Mouse (Mus musculus) cerebellum, postnatal 10 days (tissue): ENCODE data around the gene Eps8l1.
"Not testable (repeated sequence)": the region's sequence is repeated elsewhere in the genome, so short reads cannot be mapped to it uniquely, and the experiment has no call there.

Experiments
- DNase-seq, 2 experiments: peaks; one replicate each; pipeline ENCODE4 v3.0.0; 2021; ENCODE audit warnings: mixed read lengths in 2 of 2

The Eps8l1 gene

DNA sequence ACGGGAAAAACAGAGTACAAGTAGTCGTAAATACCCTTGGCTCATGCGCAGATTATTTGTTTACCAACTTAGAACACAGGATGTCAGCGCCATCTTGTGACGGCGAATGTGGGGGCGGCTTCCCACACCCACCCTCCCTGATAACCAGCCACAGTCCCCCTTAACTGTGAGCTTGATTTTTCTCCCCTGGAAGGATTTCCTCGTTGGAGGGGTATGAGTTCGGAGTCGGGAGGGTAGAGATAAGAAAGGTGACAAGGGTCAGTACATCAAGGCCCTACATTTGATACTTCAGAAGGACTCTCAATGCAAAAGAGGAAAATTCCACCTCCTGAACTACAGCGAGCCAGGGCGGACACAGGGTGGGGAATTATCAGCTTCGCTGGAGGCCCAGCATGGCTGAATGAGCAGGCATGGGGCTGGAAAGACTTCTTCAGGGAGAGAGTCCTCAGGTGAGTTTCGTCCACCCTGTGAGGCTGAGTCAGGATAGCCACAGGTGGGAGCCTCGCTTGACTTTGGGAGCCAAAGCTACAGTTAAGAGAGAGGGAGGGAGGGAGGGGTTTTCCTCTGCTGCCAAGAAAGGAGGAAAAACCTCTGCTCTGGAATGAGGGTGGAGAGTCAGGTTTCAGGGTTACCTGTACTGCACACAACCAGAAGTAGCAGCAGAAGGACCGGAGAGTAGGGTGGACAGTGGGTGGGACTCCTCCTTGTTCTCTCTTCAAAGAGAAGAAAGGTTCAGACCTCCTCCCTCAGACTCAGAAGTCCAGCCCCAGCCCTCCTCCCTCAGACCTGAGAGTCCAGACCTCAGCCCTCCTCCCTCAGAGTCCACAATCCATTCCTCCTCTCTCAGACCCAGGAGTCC is at the start of gene Eps8l1:
Gene Eps8l1, plus strand, starts transcription at position 99 of the 859 bp plus-strand sequence.
- no peak for DNase-seq

DNA sequence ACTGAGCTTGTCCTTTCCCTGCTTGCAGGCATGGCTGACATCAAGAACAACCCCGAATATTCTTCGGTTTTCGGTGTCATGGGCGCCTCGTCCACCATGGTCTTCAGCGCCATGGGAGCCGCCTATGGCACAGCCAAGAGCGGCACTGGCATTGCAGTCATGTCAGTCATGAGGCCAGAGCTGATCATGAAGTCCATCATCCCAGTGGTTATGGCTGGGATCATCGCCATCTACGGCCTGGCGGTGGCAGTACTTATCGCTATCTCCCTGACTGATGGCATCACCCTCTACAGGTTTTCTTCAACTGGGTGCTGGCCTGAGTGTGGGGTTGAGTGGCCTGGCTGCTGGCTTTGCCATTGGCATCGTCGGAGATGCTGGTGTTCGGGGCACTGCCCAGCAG is 48.1 kb upstream of the Eps8l1 start:
- not testable (repeated sequence) for DNase-seq

- DNase-seq: no peak
These were observed 40.8 kb upstream of the Eps8l1 start for GRCm38 (mm10) chr7:4419681-4420080.

DNA sequence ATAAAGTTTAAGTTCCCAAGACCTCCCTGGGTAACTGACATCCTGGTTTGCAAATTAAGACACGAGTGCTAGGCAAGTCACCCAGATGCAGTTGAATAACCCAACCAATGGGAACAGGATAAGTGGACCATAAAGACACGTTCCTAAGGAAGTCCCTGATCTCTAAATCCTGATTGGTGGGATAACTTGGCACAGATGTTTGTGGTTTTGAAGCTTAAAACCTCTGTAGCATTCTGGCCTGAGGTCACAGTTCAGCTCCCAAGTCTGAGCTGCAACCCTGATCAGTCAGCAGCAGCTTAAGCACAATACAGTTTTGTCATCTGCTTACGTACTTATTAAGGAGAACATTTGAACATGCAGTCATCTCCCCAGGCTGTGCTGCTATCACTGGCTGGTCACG is 40.2 kb upstream of the Eps8l1 start:
- DNase-seq: no peak

DNA sequence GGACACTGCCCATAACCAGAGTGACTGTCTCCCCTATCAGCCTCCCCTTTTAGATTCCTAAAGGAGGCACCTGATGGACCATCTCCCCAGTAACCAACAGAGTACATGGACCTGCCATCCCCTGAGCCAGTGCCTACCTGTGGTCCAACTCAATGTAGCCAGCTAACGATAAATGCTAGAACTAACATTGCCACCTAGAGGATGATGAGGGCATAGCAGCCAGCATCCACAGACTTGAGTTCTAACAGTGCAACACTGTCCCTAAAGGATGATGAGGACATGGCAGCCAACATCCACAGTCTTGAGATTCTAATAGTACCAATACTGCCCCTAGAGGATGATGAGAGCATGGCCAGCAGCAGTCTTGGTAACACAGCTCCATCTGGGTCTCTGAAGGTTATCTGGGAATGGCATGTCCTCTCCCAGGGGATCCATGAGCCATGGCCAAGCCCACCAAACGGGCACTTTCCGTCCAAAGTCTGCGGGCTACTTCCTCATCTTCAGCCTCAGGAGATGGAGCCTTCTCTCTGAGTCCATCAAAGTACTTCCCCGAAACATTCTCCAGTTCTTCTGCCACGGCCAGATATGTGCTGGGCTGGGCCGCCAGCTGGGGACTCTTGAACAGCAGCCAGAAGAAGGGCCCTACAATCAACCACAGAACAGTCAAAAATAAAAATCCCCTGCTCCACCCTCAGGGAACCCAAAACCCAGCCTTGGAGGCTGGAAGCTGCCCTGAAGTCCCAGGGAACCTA is 33.1 kb upstream of the Eps8l1 start:
- DNase-seq: peak; percentile 93 to 95

GRCm38 (mm10) chr7:4430246-4430844 is 30.1 kb upstream of the Eps8l1 start:
- DNase-seq: no peak

DNA sequence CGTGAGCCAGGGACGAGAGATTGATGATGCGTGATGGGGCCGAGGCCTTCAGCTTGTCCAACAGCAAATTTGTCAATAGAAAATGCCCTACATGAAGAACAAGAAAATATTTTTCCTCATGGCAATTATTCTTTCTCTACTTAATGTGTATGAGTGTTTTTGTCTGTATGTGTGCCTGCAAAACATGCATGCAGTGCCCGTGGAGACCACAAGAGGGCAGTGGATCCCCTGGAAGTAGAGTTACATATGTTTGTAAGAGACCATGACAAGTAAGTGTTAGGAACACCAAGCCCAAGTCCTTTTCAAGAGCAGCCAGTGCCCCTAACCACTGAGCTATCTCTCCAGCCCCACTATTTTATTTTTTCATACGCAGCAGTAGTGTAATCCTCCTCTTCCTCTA is 28.9 kb upstream of the Eps8l1 start:
- peak; percentile 84 to 88 for DNase-seq

DNA sequence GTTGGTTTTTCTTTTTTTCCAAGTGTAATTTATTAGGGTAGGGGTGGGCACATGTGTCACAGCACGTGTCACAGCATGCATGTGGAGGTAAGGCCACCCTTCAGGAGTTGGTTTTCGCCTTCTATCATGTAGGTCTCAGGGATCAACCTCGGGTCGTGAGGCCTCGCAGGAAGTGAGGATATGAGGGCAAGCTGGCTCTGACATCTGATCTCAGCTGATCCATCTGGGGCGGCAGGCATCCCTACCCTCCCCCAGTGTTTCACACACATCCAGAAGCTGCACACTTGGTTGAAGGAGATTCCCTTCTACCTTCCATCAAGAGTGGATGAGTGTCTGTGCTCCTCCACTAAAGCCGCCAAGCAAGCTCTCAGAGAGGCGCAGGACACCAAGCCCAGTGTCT is 28.4 kb upstream of the Eps8l1 start:
- peak in 1 of 2 experiments; percentile 1 for DNase-seq

- DNase-seq: no peak
These were observed 22.8 kb upstream of the Eps8l1 start for GRCm38 (mm10) chr7:4437721-4438120.

GRCm38 (mm10) chr7:4440549-4440948 is 19.9 kb upstream of the Eps8l1 start:
- DNase-seq: no peak

DNA sequence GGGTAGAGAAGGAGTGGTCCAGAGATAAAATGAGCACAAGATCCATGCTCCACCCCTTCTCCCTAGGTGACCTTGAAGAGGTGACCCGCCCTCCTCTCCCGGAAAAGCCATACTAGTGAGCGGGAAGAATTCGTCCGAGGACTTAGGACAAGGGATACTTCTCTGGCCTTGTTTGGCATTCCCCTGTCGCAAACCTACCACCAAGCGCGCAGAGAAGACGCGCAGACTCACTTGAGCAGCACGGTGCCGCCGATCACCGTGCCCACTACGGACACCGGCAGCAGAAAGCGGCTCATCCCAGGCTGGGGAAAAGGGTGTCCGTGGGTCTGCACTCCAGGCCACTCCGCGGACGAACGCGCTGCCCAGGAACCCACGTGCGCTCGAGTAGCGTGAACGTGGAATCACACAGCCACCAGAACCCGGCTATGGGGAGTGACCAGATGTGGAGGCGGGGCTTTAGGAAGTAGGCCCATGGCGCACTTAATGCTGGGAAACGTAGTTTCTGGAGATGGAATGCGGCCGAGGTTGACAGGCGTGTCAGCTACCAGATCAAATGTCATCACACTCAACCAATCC is 15.2 kb upstream of the Eps8l1 start, which contains the start of gene Rdh13:
Gene Rdh13, minus strand, starts transcription at position 434 of the 576 bp plus-strand sequence.
- DNase-seq: peak; percentile 95 to 96

- DNase-seq: peak in 1 of 2 experiments; percentile 20
These were observed 13.3 kb upstream of the Eps8l1 start for GRCm38 (mm10) chr7:4447138-4447537.

- DNase-seq: no peak
These were observed 12.0 kb upstream of the Eps8l1 start for GRCm38 (mm10) chr7:4448439-4448838.

DNA sequence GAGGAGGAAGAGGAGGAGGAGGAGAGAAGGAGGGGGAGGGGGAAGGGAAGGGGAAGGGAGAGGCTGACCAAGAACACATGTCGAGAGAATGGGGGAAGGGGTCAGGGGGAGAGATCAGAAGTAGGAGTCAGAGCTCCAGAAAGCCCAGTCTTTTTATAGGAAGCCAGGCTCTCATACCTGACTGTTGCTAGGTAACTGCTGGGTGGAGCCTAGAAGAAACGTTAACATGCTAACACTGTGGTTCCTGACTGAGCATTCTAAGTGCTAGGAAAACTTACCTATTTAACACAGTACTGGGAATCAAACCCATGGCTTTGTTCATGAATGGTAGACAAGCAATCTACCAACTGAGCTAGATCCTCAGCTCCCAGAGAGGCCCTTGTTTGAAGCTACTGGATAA is 11.3 kb upstream of the Eps8l1 start:
- DNase-seq: no peak

DNA sequence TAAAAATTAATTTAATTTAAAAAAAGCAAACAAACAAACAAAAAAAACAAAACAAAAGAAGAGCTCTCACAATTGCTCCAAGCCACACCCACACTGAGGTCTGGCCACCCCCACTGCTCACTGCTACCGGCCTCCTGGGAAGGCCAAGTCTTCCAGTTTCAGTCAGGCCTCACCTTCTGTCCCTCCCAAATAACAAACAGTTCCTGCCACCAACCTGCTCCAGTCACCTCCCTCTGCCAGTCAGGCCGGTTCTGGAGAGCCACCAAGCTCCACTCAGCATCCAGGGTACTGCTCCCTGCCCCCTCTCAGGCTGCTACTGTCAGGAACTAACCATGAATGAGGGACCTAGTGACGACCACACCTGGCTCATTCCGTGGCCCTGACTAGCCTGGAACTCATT is 7.8 kb upstream of the Eps8l1 start:
- no peak for DNase-seq

GRCm38 (mm10) chr7:4464194-4464824 is 3.8 kb downstream of the Eps8l1 start:
- DNase-seq: no peak

DNA sequence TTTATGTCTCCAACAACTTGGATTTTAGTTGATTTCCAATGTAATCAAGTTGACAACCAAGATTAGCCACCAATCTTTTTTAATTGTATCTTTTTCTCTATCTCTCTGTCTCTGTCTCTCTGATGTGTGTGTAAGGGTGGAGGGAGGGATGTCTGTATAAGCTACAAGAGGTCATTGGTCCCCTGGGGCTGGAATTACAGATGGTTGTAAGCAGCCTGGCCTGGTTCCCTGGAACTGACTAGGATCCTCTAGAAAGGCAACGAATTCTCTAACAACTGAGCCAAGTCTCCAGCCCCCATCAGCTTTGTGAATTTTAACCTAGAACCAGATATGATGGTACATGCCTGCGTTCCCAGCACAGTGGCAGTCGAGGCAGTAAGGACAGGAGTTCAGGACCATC is 7.3 kb downstream of the Eps8l1 start:
- peak; percentile 49 to 54 for DNase-seq

- DNase-seq: peak; percentile 84
These were observed 10.1 kb downstream of the Eps8l1 start for GRCm38 (mm10) chr7:4470275-4471178.

- peak; percentile 94 to 95 for DNase-seq
These were observed 10.7 kb downstream of the Eps8l1 start for GRCm38 (mm10) chr7:4471179-4471555.

DNA sequence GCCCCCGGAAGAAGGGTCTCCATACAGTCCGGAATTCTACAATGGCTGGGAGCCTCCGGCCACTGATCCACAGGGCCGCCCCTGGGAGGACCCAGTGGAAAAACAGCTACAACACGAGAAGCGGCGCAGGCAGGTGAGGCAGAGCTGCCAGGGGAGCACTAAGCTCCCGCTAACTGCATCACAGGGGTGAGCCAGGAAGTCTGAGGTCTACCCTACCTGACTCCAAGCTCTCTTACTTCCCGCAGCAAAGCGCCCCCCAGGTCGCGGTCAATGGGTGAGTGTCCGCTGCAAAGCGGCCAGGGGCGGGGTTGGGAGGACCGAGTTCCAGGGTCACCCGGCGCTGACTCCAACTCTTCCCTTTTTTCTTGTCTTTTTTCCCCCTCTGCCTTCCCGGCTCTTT is 13.5 kb downstream of the Eps8l1 start:
- peak in 1 of 2 experiments; percentile 17 for DNase-seq

- DNase-seq: peak; percentile 82 to 85
These were observed 17.7 kb downstream of the Eps8l1 start for GRCm38 (mm10) chr7:4478021-4478795.
